Mouse (Mus musculus) lung, postnatal 36 days (tissue): Measurements from ENCODE around the gene Cfd.

Experiments
- DNase-seq: peaks from one replicate; pipeline ENCODE4 v3.0.0; 2022; ENCODE audit warnings: mixed read lengths

Gene Cfd

DNA sequence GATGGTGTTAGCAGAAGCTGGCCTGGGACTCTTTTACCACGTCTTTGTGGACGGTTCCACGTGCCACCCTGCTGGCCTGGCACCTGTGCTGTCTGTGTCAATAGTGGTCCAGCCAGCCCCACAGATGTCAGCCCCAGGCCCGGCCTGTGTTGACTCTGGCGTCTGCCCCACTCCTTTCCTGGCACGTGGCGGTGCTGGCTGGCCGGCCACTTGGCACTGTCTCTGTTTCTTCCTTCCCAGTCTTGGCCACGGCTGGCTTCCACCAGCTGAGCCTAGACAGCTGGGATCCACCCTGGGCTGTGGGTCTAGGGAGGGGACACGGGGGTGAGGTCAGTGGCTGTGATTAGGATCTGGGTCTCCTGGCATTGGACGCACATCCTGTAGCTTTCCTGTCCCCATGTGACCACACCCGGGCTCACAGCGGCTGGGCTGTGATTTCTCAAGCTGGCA, 43.6 kb downstream of the Cfd start:
- peak; percentile 94 for DNase-seq

DNA sequence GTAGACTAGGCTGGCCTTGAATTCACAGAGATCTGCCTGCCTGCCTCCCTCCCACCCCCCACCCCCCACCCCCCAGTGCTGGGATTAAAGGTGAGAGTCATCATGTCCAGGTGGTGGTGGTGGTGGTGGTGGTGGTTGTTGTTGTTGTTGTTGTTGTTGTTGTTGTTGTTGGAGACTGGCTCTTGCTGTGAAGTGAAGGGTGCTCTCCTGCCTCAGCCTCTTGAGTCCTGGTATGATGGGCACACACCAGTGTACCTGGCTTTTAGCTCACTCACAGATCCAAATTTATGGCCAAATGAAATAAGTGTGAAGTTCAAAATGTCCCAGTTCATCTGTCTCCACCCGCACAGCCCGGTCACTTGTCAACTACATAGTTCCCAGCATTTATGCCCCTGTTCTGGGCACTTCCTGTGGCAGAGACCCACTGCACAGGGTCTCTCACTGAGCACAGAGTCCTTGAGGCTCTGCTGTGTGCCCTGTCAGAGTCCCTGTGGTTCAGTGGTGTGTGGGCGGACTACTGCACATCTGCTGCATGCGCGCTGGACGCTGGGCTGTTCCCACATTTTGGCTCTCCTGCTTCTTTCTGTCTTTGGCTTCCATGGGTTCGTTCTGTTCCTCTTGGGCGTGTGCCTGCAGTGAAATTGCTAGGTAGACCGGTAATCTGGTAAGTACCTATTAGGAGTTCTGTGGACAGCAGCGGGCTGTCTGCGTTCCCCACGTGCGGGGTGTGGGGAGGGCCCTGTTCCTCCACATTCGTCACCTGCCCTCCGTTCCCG, 44.3 kb downstream of the Cfd start:
- no peak for DNase-seq

DNA sequence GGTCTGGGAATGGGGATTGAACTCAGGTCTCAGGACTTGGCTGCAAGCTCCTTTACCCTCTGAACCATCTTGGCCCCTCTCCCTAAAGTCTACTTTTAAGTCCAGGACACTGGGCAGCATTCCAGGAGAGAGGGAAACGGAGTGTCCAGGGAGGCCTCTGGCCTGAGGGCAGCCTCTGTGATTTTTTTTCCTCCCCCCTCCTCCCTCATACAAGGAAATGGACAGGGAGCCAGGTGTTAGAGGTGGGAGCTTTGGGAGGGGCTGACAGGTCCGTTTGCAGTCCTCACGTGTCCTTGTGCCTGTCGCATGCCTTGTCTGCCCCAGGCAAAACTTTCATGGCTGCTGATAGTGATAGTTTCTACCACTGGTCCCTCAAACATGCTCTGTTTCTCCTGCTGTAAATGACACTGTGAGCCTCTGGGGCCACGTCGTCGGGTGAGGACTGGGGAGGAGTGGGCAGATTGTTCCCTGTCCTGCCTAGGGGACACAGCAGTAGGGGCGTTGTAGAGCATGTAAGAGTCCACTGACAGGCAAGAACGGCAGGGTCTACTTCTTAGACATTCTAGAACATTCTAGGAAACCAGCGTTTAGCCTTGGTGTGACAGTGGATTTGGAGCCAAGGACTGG, 45.7 kb downstream of the Cfd start:
- DNase-seq = no peak

GRCm38 (mm10) chr10:79936911-79937441, 46.3 kb downstream of the Cfd start:
- peak; percentile 94 for DNase-seq

- no peak for DNase-seq
Observed at GRCm38 (mm10) chr10:79937775-79938526, 47.3 kb downstream of the Cfd start.

DNA sequence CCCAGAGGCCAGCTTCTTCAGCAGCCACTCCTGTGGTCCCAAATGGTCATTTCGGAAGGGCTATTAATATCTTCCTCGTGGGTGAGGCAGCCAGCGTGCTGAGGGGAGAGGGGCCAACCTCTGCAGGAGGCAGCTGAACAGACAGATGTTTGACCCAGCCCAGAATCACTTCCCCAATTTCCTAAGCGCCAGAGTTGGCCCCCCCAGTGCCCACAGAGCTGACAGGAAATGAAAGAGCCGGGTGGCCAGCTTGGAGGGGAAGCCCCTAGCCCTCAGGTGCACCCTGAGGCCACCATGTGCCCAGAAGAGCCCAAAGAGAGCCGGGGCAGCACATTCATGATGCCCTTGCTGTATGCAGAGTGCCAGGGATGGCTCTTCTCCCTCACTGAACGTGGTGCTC, 50.1 kb downstream of the Cfd start:
- DNase-seq = peak; percentile 67
